Mouse (Mus musculus) heart, postnatal 10 days (tissue): ENCODE data around the gene Pip5k1c. TPM values are rescaled to one million over a fixed set of nuclear protein-coding genes. Genes with fewer than 3 reads are reported as not detected.
A peak's percentile ranks its signal among the peaks of the same experiment; 100 is the strongest.

Experiments
- DNase-seq, 2 experiments: peaks; one replicate each; pipeline ENCODE4 v3.0.0; 2021
- intact Hi-C: fragments of 180-260 bp; cut with DNase I; formaldehyde crosslinking; loops from one replicate; pipeline ENCODE4 v1.15.1; 2025
- microRNA-seq, 2 experiments: library from miRNA; unstranded; fragments of <30 nt; microRNA quantifications; one replicate each; pipeline ENCODE4 v1.2.0; 2022
- total RNA-seq, 2 experiments: library from RNA; stranded (reverse); gene quantifications; 2 replicates each; pipeline ENCODE4 v1.2.3; 2021

Pip5k1c gene
- total RNA-seq, 2 experiments from 2014 or later = 43.2 to 46.4 TPM

DNA sequence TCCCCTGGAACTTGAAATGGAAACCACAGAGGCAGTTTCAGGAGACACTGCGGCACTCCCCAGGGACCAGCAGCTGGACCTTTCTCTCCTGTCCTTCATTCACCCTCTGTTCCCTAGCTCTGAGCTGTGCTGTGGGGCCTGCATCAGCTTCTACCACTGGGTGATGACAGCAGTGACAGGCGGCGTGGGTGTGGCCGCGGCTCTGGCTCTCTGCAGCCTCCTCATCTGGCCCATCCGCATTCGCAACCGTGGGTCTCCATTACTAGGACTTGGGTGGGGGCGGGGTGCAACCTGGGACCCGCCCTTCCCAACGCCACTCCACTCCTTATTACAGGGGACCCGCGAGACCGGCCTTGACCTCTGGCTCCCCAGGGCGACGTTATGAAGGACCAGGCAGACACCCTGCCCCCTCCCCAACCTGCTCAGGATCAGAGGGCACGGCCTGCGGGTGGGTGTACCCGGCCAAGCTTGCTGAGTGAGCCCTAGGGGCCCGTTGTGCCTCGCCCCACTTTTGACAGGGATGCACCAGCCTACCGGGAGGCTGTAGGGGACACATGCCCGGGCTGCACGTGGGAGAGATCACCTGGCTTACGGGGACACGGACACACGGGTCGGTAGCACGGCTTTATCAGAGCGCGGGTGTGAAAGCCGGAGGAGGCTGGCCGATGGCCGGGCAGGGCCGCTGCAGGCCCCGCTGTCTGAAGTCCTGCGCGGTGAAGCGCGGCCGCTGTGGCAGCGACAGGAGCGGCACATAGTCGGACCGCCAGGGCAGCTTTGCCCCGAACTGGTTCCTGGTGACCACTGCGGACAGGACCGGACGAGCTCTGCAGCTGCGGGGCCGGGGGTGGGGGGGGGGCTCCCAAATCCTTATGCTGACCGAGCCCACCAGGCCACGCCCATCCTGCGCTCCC lies 70.9 kb downstream of the Pip5k1c start:
- peak; percentile 75 to 76 for DNase-seq
- intact Hi-C loops = no loop called here

DNA sequence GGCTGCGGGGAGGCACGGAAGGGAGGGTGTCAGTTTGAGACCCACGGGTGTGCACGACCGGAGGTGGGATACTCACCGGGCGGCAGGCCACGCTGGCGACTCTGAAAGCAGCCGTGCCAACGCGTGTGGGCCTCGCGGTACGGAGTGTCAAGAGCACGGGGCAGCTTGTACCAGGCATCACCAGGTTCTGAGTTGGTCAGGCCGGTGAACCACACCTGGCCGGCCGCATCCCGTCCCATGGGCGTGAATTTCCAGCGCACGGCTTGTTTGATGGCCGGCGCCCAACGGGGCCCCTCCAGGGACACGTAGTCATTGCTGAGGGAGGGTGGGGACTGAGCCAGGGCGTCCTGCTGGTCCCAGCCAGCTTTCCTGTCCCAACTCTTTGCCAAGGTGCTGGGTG lies 71.9 kb downstream of the Pip5k1c start:
- peak; percentile 56 to 63 for DNase-seq
- intact Hi-C loops = no loop called here

DNA sequence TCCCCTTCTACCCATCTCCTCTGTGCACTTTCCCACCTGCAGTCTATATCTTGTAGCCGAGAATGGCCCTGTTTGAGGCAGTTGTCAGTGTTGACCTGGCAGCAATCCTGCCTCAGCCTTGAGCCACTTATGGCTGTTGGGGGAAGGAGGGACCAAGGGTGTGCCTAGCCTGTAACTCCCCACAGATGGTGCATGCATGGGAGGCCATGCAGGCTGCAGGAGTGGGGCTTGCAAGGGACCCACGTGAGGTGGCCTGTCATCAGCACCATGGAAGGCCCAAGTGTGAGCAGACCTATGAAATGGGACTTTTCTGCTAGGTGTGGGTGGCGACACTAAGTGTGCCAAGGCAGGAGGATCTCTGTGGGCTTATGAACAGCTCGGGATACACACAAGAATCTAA lies 72.3 kb downstream of the Pip5k1c start:
- intact Hi-C loops = no loop called here
- no peak for DNase-seq

DNA sequence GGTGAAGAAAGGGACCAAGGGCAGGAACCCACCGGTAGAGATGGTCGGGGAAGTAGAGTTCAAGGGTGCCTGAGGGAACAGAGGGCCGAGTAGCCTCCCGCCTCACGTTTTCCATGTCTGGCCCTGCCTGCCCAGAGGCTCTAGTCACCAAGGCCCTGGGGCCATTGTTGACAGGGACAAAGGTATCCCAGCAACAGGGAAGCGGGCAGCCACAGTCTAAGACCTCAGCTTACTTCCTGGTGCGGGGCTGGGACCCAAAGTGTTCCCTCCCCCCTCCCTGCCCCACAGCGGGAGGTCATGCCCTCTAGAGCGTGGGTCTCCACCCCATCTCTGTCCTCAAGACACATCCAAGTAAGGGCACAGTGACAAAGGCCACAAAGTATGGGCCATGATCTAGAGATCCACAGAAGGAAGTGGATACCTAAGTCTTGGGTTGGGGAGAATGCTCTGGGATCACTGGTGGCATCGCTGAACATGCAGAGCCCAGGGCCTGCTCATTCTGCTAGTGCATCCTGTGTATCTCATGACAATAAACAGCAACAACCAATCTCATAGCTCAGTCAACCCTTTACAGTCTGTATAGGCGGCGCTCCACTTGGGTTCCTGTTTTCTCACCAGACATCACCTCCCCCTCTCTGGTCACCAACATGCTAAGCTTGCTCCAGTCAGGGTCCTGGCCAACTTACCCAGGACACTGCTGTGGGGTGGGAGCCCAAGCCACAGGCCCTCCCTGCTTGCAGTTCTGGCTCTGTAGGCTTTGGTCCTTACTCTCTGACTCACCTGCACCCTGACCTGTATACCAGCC lies 73.1 kb downstream of the Pip5k1c start, which contains the start of gene 4930404N11Rik:
TSS of gene 4930404N11Rik (minus strand) at position 145 of the 805 bp plus-strand sequence.
- intact Hi-C loops = no loop called here

DNA sequence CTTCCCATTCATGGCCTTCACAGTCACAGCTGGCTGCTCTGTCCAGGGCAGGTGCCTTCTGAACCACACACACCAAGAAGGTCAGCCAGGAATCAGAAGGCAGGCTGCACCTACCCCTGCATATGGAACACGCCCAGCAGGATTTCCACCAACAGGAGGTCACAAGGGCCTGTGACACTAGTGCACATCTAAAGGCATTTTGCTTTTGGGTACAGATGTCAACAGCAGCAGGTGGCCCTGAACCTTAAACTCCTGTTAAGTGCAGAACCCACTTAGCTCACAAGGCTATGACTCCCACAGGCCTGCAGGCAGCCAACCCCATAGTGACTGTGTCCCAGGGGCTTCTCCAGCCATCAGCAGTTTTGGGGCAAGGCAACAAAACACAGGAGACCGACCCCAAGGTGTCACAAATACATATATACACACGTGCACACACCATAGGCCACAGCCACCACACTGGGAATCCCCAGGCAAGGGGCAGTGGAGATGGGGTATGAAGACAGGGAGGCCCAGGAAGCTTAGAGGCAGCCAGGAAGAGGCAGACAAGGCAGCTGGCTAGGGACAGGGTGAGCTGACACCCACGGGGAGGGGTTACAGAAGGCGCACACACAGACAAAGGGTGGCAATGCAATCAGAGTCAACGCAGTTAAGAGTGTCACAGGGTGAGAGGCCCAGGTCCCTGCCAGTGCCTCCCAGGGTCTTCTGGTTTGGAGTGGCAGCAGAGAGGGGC lies 73.9 kb downstream of the Pip5k1c start:
- intact Hi-C loops = no loop called here
- no peak for DNase-seq

More for the DNA sequence above, 73.1 kb downstream of the Pip5k1c start, which contains the start of gene 4930404N11Rik:
- no peak for DNase-seq

DNA sequence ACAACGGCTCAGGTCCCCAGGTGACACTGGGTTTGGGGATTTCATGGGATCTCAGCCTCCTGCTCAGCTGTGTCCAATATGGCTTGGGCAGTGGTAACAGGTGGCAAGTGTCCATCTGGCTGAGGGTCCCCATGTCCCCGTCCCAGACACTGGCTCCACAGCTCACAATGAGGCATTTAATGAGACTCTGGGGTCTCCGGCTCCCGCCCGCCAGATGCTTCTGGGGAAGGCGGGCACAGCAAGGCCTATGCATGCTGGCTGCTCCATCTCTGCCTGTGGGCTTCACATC lies 74.4 kb downstream of the Pip5k1c start:
- no peak for DNase-seq
- intact Hi-C loops = no loop called here

Small RNA genes lying within 50 kb of the gene (microRNA-seq; reads per million reads assigned to microRNA genes)
- 12.3 to 24.7 reads per million in 2 experiments for gene Mir3057

Other genes starting within 250 kb of the Pip5k1c start
- gene Sgta, start 232.8 kb upstream of the Pip5k1c start, total RNA-seq = 100 to 1,000 TPM; 103 to 106 TPM
- 10 to 100 TPM; 11.5 to 14.9 TPM for gene Thop1, start 222.9 kb upstream of the Pip5k1c start, total RNA-seq
- gene Creb3l3, start 194.1 kb upstream of the Pip5k1c start, total RNA-seq = 1 to 10 TPM; 1.2 to 2.4 TPM
- gene Map2k2, start 187.0 kb upstream of the Pip5k1c start, total RNA-seq = 100 to 1,000 TPM; 129 to 131 TPM
- 10 to 100 TPM; 43.7 to 48.0 TPM for gene Zbtb7a, start 157.7 kb upstream of the Pip5k1c start, total RNA-seq
- gene Pias4, start 125.0 kb upstream of the Pip5k1c start, total RNA-seq = 10 to 100 TPM; 14.7 to 17.8 TPM
- 1,000 to 10,000 TPM; 1,333 to 1,385 TPM for gene Eef2, start 116.3 kb upstream of the Pip5k1c start, total RNA-seq
- gene Dapk3, start 110.0 kb upstream of the Pip5k1c start, total RNA-seq = 10 to 100 TPM; 33.3 to 39.1 TPM
- gene 4930442H23Rik, start 109.1 kb upstream of the Pip5k1c start, total RNA-seq = not detected
- gene Nmrk2, start 90.9 kb upstream of the Pip5k1c start, total RNA-seq = 10 to 100 TPM; 11.6 to 16.5 TPM
- gene Atcay, start 62.1 kb upstream of the Pip5k1c start, total RNA-seq = under 1 TPM; 0.24 to 0.30 TPM
- gene Zfr2, start 59.8 kb upstream of the Pip5k1c start, total RNA-seq = 1 to 10 TPM; 3.8 TPM
- under 1 TPM; 0.27 to 0.38 TPM for gene Matk, start 40.0 kb upstream of the Pip5k1c start, total RNA-seq
- 100 to 1,000 TPM in 1 of 2 experiments, 10 to 100 TPM in 1; 93.4 to 108 TPM for gene Mrpl54, start 26.0 kb upstream of the Pip5k1c start, total RNA-seq
- gene Apba3, start 26.0 kb upstream of the Pip5k1c start, total RNA-seq = 10 to 100 TPM; 66.5 to 68.3 TPM
- gene Tjp3, start 1.4 kb upstream of the Pip5k1c start, total RNA-seq = under 1 TPM; 0.14 to 0.37 TPM
- gene Cactin, start 28.1 kb downstream of the Pip5k1c start, total RNA-seq = 10 to 100 TPM; 21.0 to 23.6 TPM
- 1 to 10 TPM; 7.7 to 8.5 TPM for gene Tbxa2r, start 35.8 kb downstream of the Pip5k1c start, total RNA-seq
- 1 to 10 TPM; 4.8 to 6.1 TPM for gene Gipc3, start 50.3 kb downstream of the Pip5k1c start, total RNA-seq
- 100 to 1,000 TPM in 1 of 2 experiments, 10 to 100 TPM in 1; 88.1 to 105 TPM for gene Hmg20b, start 57.5 kb downstream of the Pip5k1c start, total RNA-seq
- 10 to 100 TPM; 11.6 to 14.4 TPM for gene Mfsd12, start 64.5 kb downstream of the Pip5k1c start, total RNA-seq
- 1 to 10 TPM in 1 of 2 experiments, under 1 TPM in 1; 0.42 to 1.1 TPM for gene 4930404N11Rik, start 72.9 kb downstream of the Pip5k1c start, total RNA-seq
- 10 to 100 TPM; 39.7 to 41.2 TPM for gene Fzr1, start 85.6 kb downstream of the Pip5k1c start, total RNA-seq
- 10 to 100 TPM; 53.2 to 57.5 TPM for gene Dohh, start 91.5 kb downstream of the Pip5k1c start, total RNA-seq
- gene Gm48551, start 91.5 kb downstream of the Pip5k1c start, total RNA-seq = under 1 TPM; 0.74 to 0.87 TPM
- gene Gm48552, start 96.0 kb downstream of the Pip5k1c start, total RNA-seq = under 1 TPM; 0.77 to 0.98 TPM
- 1 to 10 TPM; 1.3 to 2.2 TPM for gene Smim24, start 100.1 kb downstream of the Pip5k1c start, total RNA-seq
- 100 to 1,000 TPM; 139 to 163 TPM for gene Nfic, start 162.7 kb downstream of the Pip5k1c start, total RNA-seq
- under 1 TPM; 0.32 to 0.48 TPM for gene Celf5, start 189.7 kb downstream of the Pip5k1c start, total RNA-seq
- gene Ncln, start 203.4 kb downstream of the Pip5k1c start, total RNA-seq = 10 to 100 TPM; 64.0 to 65.0 TPM
- under 1 TPM; 0.86 to 0.87 TPM for gene S1pr4, start 207.2 kb downstream of the Pip5k1c start, total RNA-seq
- gene Gna15, start 231.3 kb downstream of the Pip5k1c start, total RNA-seq = under 1 TPM; 0.60 to 0.74 TPM